Mouse (Mus musculus) neural tube, embryonic 13.5 days (tissue): ENCODE results near the gene Nans. TPM values are rescaled to one million over a fixed set of nuclear protein-coding genes. Genes with fewer than 3 reads are reported as not detected.

Source experiments
- ATAC-seq: fragments of 200-750 bp; cut with Nextera tagmentation; 2 replicates; pipeline ENCODE4 v1.8.0; 2017; ENCODE audit warnings: low read depth, mild to moderate bottlenecking, moderate TSS enrichment, moderate library complexity
- H3K27ac ChIP-seq: fragments of 300-500 bp; sonication (generic); replicated peaks from 2 replicates; pipeline ENCODE4 v1.5.1; 2015; ENCODE audit warnings: moderate library complexity, mild to moderate bottlenecking, inconsistent platforms
- H3K27me3 ChIP-seq: fragments of 300-500 bp; sonication (generic); 2 replicates; pipeline ENCODE4 v1.6.1; 2015; ENCODE audit warnings: mild to moderate bottlenecking, inconsistent platforms
- H3K36me3 ChIP-seq: fragments of 300-500 bp; sonication (generic); 2 replicates; pipeline ENCODE4 v1.6.1; 2015; ENCODE audit warnings: mild to moderate bottlenecking, inconsistent platforms
- H3K4me1 ChIP-seq: fragments of 300-500 bp; sonication (generic); replicated peaks from 2 replicates; pipeline ENCODE4 v1.6.1; 2015; ENCODE audit warnings: inconsistent platforms
- H3K4me2 ChIP-seq: fragments of 300-500 bp; sonication (generic); 2 replicates; pipeline ENCODE4 v1.6.1; 2015; ENCODE audit warnings: inconsistent platforms, mild to moderate bottlenecking, moderate library complexity
- H3K4me3 ChIP-seq: fragments of 300-500 bp; sonication (generic); 2 replicates; pipeline ENCODE4 v1.5.1; 2015; ENCODE audit warnings: mild to moderate bottlenecking, inconsistent platforms
- H3K9ac ChIP-seq: fragments of 300-500 bp; sonication (generic); 2 replicates; pipeline ENCODE4 v1.6.1; 2015; ENCODE audit warnings: moderate library complexity, mild to moderate bottlenecking, inconsistent platforms
- H3K9me3 ChIP-seq: fragments of 300-500 bp; sonication (generic); 2 replicates; pipeline ENCODE4 v1.6.1; 2016; ENCODE audit warnings: inconsistent platforms
- WGBS: fragments of 180-500 bp; shearing (Covaris S2); methylation state at CpG from one replicate; pipeline ENCODE4 v1.1.7; 2015; 5-methylcytosine and 5-hydroxymethylcytosine counted together
- polyA plus RNA-seq: library from polyadenylated mRNA; unstranded; fragments of >200 nt; fragmentation: Nextera tagmentation; extraction: Ambion mirVana; gene quantifications from 2 replicates; pipeline ENCODE4 v1.2.1, GENCODE M21; 2015

Gene Nans
- 70.4 and 72.2 TPM in 2 replicates for polyA plus RNA-seq

GRCm38 (mm10) chr4:46489028-46489925 is at the start of gene Nans:
TSS of gene Nans (plus strand) at chr4:46489248.
- WGBS = under 1% methylated on average over 58 of the region's 58 CpGs
- ATAC-seq = peak; percentile 99
- H3K36me3 ChIP-seq = peaks cover 19% of the 10 kb centered on the region

GRCm38 (mm10) chr4:46442501-46442900 is 46.5 kb upstream of the Nans start:
- Histone ChIP-seq H3K4me2 (no peak overlapping the region), H3K27me3 (no peaks in the 10 kb centered on the region), H3K4me1 (no peaks in the 10 kb centered on the region), H3K27ac (no peak overlapping the region), H3K9ac (no peak overlapping the region), H3K36me3 (no peaks in the 10 kb centered on the region), H3K4me3 (no peak overlapping the region), H3K9me3 (no peaks in the 10 kb centered on the region)
- ATAC-seq = no peak
- 71% methylated on average over 4 of the region's 4 CpGs for WGBS

More at GRCm38 (mm10) chr4:46489028-46489925, at the start of gene Nans:
- Histone ChIP-seq H3K4me3 (peak within 1 kb of the TSS; percentile 74), H3K4me1 (peaks cover 15% of the 10 kb centered on the region), H3K27me3 (no peaks in the 10 kb centered on the region), H3K9ac (peak within 1 kb of the TSS; percentile 80), H3K27ac (peak within 1 kb of the TSS; percentile 70), H3K4me2 (peak within 1 kb of the TSS; percentile 72), H3K9me3 (no peaks in the 10 kb centered on the region)

GRCm38 (mm10) chr4:46445237-46445945 is 43.7 kb upstream of the Nans start:
- no peaks in the 10 kb centered on the region for H3K9me3 ChIP-seq
- H3K27ac ChIP-seq = no peak overlapping the region
- H3K4me2 ChIP-seq = no peak overlapping the region
- no peak overlapping the region for H3K9ac ChIP-seq
- H3K27me3 ChIP-seq = no peaks in the 10 kb centered on the region
- ATAC-seq = no peak
- no peaks in the 10 kb centered on the region for H3K36me3 ChIP-seq
- H3K4me1 ChIP-seq = peaks cover 13% of the 10 kb centered on the region
- H3K4me3 ChIP-seq = no peak overlapping the region
- WGBS = 61% methylated on average over 9 of the region's 9 CpGs

- 53% methylated on average over 1 of the region's 1 CpGs for WGBS
- no peak overlapping the region for H3K9ac ChIP-seq
- H3K36me3 ChIP-seq = no peaks in the 10 kb centered on the region
- H3K4me3 ChIP-seq = no peak overlapping the region
- no peaks in the 10 kb centered on the region for H3K9me3 ChIP-seq
- ATAC-seq = no peak
- H3K4me1 ChIP-seq = peaks cover 17% of the 10 kb centered on the region
- H3K4me2 ChIP-seq = no peak overlapping the region
- no peak overlapping the region for H3K27ac ChIP-seq
- no peaks in the 10 kb centered on the region for H3K27me3 ChIP-seq
Measured at GRCm38 (mm10) chr4:46447461-46447860, 41.6 kb upstream of the Nans start.

GRCm38 (mm10) chr4:46448886-46449285 is 40.2 kb upstream of the Nans start:
- no peaks in the 10 kb centered on the region for H3K27me3 ChIP-seq
- peaks cover 30% of the 10 kb centered on the region for H3K4me1 ChIP-seq
- no peak for ATAC-seq
- H3K4me3 ChIP-seq = no peak overlapping the region
- no peak overlapping the region for H3K9ac ChIP-seq
- H3K27ac ChIP-seq = no peak overlapping the region
- 16% methylated on average over 6 of the region's 6 CpGs for WGBS
- H3K9me3 ChIP-seq = no peaks in the 10 kb centered on the region
- H3K4me2 ChIP-seq = no peak overlapping the region
- no peaks in the 10 kb centered on the region for H3K36me3 ChIP-seq

- Histone ChIP-seq H3K36me3 (no peaks in the 10 kb centered on the region), H3K4me3 (peak overlapping the region; percentile 82), H3K27me3 (no peaks in the 10 kb centered on the region), H3K4me2 (peak overlapping the region; percentile 81), H3K9ac (peak overlapping the region; percentile 98), H3K4me1 (peaks cover 42% of the 10 kb centered on the region), H3K9me3 (no peaks in the 10 kb centered on the region), H3K27ac (peak overlapping the region; percentile 97)
- WGBS = 24% methylated on average over 7 of the region's 7 CpGs
- ATAC-seq = no peak
Measured at GRCm38 (mm10) chr4:46450020-46450518, 39.0 kb upstream of the Nans start.

GRCm38 (mm10) chr4:46450519-46451131 is 38.4 kb upstream of the Nans start, which contains the start of gene Anp32b:
TSS of gene Anp32b (plus strand) at chr4:46450902.
- Histone ChIP-seq H3K27ac (peak within 1 kb of the TSS; percentile 97), H3K27me3 (no peaks in the 10 kb centered on the region), H3K9ac (peak within 1 kb of the TSS; percentile 98), H3K9me3 (no peaks in the 10 kb centered on the region), H3K4me3 (peak within 1 kb of the TSS; percentile 82), H3K36me3 (no peaks in the 10 kb centered on the region), H3K4me1 (peaks cover 47% of the 10 kb centered on the region), H3K4me2 (peak within 1 kb of the TSS; percentile 81)
- WGBS = under 1% methylated on average over 61 of the region's 66 CpGs
- peak; percentile 96 for ATAC-seq

- WGBS = 0% methylated on average over 38 of the region's 70 CpGs
- H3K4me1 ChIP-seq = peaks cover 47% of the 10 kb centered on the region
- H3K27me3 ChIP-seq = no peaks in the 10 kb centered on the region
- peak overlapping the region; percentile 97 for H3K27ac ChIP-seq
- peak; percentile 76 for ATAC-seq
- H3K36me3 ChIP-seq = no peaks in the 10 kb centered on the region
- H3K9ac ChIP-seq = peak overlapping the region; percentile 98
- peak overlapping the region; percentile 81 for H3K4me2 ChIP-seq
- no peaks in the 10 kb centered on the region for H3K9me3 ChIP-seq
- H3K4me3 ChIP-seq = peak overlapping the region; percentile 82
Measured at GRCm38 (mm10) chr4:46451240-46451757, 37.7 kb upstream of the Nans start.

GRCm38 (mm10) chr4:46451758-46452480 is 37.1 kb upstream of the Nans start:
- Histone ChIP-seq H3K4me3 (peak overlapping the region; percentile 82), H3K9me3 (no peaks in the 10 kb centered on the region), H3K27ac (peak overlapping the region; percentile 97), H3K4me1 (peaks cover 47% of the 10 kb centered on the region), H3K27me3 (no peaks in the 10 kb centered on the region), H3K4me2 (peak overlapping the region; percentile 81), H3K9ac (peak overlapping the region; percentile 98), H3K36me3 (no peaks in the 10 kb centered on the region)
- under 1% methylated on average over 69 of the region's 111 CpGs for WGBS
- ATAC-seq = peak; percentile 44

- under 1% methylated on average over 19 of the region's 19 CpGs for WGBS
- H3K4me3 ChIP-seq = peak overlapping the region; percentile 82
- no peak for ATAC-seq
Measured at GRCm38 (mm10) chr4:46452481-46452850, 36.6 kb upstream of the Nans start.

More at GRCm38 (mm10) chr4:46452481-46452850, 36.6 kb upstream of the Nans start:
- Histone ChIP-seq H3K9me3 (no peaks in the 10 kb centered on the region), H3K36me3 (no peaks in the 10 kb centered on the region), H3K9ac (peak overlapping the region; percentile 98), H3K4me2 (peak overlapping the region; percentile 81), H3K4me1 (peaks cover 47% of the 10 kb centered on the region), H3K27me3 (no peaks in the 10 kb centered on the region), H3K27ac (peak overlapping the region; percentile 97)
